Mouse (Mus musculus): ENCODE measurements around the gene Rac1.

DNA sequence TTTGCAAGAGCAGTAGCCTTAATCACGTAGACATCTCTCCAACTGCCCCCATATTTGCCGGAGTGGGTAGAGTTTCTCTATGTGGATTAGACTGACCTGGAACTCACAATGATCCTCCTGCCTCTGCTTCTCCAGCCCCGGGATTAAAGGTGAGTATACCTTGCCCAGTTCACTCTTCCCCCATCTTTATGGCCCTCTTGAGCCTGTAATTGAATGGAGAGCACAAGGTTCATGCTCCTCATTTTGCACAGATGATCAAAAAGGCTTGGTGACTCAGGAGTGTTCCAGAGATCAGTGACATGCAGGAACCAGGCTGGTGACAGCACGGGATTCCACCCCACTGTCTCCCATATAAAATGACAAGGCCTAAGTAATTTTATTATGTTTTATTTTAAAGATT, 7.1 kb upstream of the Rac1 start:
- TF ChIP-seq CTCF (IDR thresholded peaks at IDR 0.05) = no peak
- TF ChIP-seq EP300 (IDR thresholded peaks at IDR 0.05) = no peak

All from lung, postnatal 0 days (tissue).